Mouse (Mus musculus) hindbrain, embryonic 15.5 days (tissue): Measurements from ENCODE around the gene Grin2c. TPM values are rescaled to one million over a fixed set of nuclear protein-coding genes. Genes with fewer than 3 reads are reported as not detected.

ENCODE experiments used
- ATAC-seq: fragments of 200-750 bp; cut with Nextera tagmentation; 2 replicates; pipeline ENCODE4 v1.8.0; 2017; ENCODE audit warnings: low read depth, moderate number of reproducible peaks, moderate TSS enrichment; ENCODE audit not compliant: low FRiP score
- H3K27ac ChIP-seq: fragments of 300-500 bp; sonication (generic); replicated peaks from 2 replicates; pipeline ENCODE4 v1.5.1; 2015; ENCODE audit warnings: mild to moderate bottlenecking, inconsistent platforms
- H3K27me3 ChIP-seq: fragments of 300-500 bp; sonication (generic); 2 replicates; pipeline ENCODE4 v1.6.1; 2015; ENCODE audit warnings: control low read depth, inconsistent platforms
- H3K36me3 ChIP-seq: fragments of 300-500 bp; sonication (generic); 2 replicates; pipeline ENCODE4 v1.6.1; 2015; ENCODE audit warnings: control low read depth, inconsistent platforms
- H3K4me1 ChIP-seq: fragments of 300-500 bp; sonication (generic); replicated peaks from 2 replicates; pipeline ENCODE4 v1.6.1; 2015; ENCODE audit warnings: control low read depth, inconsistent platforms
- H3K4me2 ChIP-seq: fragments of 300-500 bp; sonication (generic); 2 replicates; pipeline ENCODE4 v1.6.1; 2015; ENCODE audit warnings: moderate library complexity, mild to moderate bottlenecking, inconsistent platforms
- H3K4me3 ChIP-seq: fragments of 300-500 bp; sonication (generic); 2 replicates; pipeline ENCODE4 v1.5.1; 2015; ENCODE audit warnings: mild to moderate bottlenecking, inconsistent platforms
- H3K9ac ChIP-seq: fragments of 300-500 bp; sonication (generic); 2 replicates; pipeline ENCODE4 v1.6.1; 2015; ENCODE audit warnings: inconsistent platforms
- H3K9me3 ChIP-seq: fragments of 300-500 bp; sonication (generic); 2 replicates; pipeline ENCODE4 v1.6.1; 2016; ENCODE audit warnings: control low read depth, inconsistent platforms
- WGBS: fragments of 180-500 bp; shearing (Covaris S2); methylation state at CpG from one replicate; pipeline ENCODE4 v1.1.7; 2015; 5-methylcytosine and 5-hydroxymethylcytosine counted together
- microRNA-seq: library from miRNA; unstranded; fragments of <30 nt; microRNA quantifications from one replicate; pipeline ENCODE4, GENCODE M21; 2016
- polyA plus RNA-seq: library from polyadenylated mRNA; unstranded; fragments of >200 nt; fragmentation: Nextera tagmentation; extraction: Ambion mirVana; gene quantifications from 2 replicates; pipeline ENCODE4 v1.2.1, GENCODE M21; 2015

Gene Grin2c
- polyA plus RNA-seq, 1 experiment from 2014 or later: 0.73 TPM

GRCm38 (mm10) chr11:115208776-115209732 lies 58.0 kb downstream of the Grin2c start:
- no peak overlapping the region for H3K9ac ChIP-seq
- H3K36me3 ChIP-seq: peaks cover 14% of the 10 kb centered on the region
- no peaks in the 10 kb centered on the region for H3K9me3 ChIP-seq
- WGBS: 76% methylated on average over 25 of the region's 25 CpGs
- no peak for ATAC-seq
- H3K4me3 ChIP-seq: no peak overlapping the region
- no peak overlapping the region for H3K27ac ChIP-seq
- H3K27me3 ChIP-seq: no peaks in the 10 kb centered on the region
- H3K4me1 ChIP-seq: peaks cover 35% of the 10 kb centered on the region
- H3K4me2 ChIP-seq: no peak overlapping the region

- H3K4me3 ChIP-seq: no peak overlapping the region
- 46% methylated on average over 12 of the region's 12 CpGs for WGBS
- H3K36me3 ChIP-seq: peaks cover 15% of the 10 kb centered on the region
- H3K27me3 ChIP-seq: no peaks in the 10 kb centered on the region
- no peak overlapping the region for H3K27ac ChIP-seq
- H3K4me2 ChIP-seq: no peak overlapping the region
- peaks cover 35% of the 10 kb centered on the region for H3K4me1 ChIP-seq
- ATAC-seq: no peak
- H3K9me3 ChIP-seq: no peaks in the 10 kb centered on the region
- H3K9ac ChIP-seq: no peak overlapping the region
Measured at GRCm38 (mm10) chr11:115208126-115208525, 58.9 kb downstream of the Grin2c start.

GRCm38 (mm10) chr11:115202756-115203155 lies 64.3 kb downstream of the Grin2c start:
- H3K4me2 ChIP-seq: no peak overlapping the region
- peak; percentile 17; the same call in 1 of the 2 replicates for ATAC-seq
- no peak overlapping the region for H3K27ac ChIP-seq
- no peaks in the 10 kb centered on the region; the same call in 1 of the 2 replicates for H3K27me3 ChIP-seq
- 87% methylated on average over 9 of the region's 9 CpGs for WGBS
- no peaks in the 10 kb centered on the region for H3K9me3 ChIP-seq
- H3K36me3 ChIP-seq: peaks cover 28% of the 10 kb centered on the region
- peaks cover 22% of the 10 kb centered on the region for H3K4me1 ChIP-seq
- H3K9ac ChIP-seq: no peak overlapping the region
- H3K4me3 ChIP-seq: no peak overlapping the region

GRCm38 (mm10) chr11:115202316-115202715 lies 64.7 kb downstream of the Grin2c start:
- no peaks in the 10 kb centered on the region; the same call in 1 of the 2 replicates for H3K27me3 ChIP-seq
- no peak overlapping the region for H3K27ac ChIP-seq
- no peak overlapping the region for H3K4me3 ChIP-seq
- H3K4me1 ChIP-seq: peaks cover 18% of the 10 kb centered on the region
- 10% methylated on average over 12 of the region's 12 CpGs for WGBS
- peaks cover 30% of the 10 kb centered on the region for H3K36me3 ChIP-seq
- H3K4me2 ChIP-seq: no peak overlapping the region
- H3K9ac ChIP-seq: no peak overlapping the region
- peak; percentile 73 for ATAC-seq
- H3K9me3 ChIP-seq: no peaks in the 10 kb centered on the region

- no peaks in the 10 kb centered on the region for H3K9me3 ChIP-seq
- peaks cover 26% of the 10 kb centered on the region for H3K36me3 ChIP-seq
- ATAC-seq: no peak
- H3K9ac ChIP-seq: no peak overlapping the region
- H3K4me2 ChIP-seq: no peak overlapping the region
- no peak overlapping the region for H3K4me3 ChIP-seq
- 93% methylated on average over 4 of the region's 4 CpGs for WGBS
- H3K27ac ChIP-seq: no peak overlapping the region
- H3K27me3 ChIP-seq: no peaks in the 10 kb centered on the region; the same call in 1 of the 2 replicates
- peaks cover 15% of the 10 kb centered on the region for H3K4me1 ChIP-seq
Measured at GRCm38 (mm10) chr11:115200520-115200919, 66.5 kb downstream of the Grin2c start.

Small RNAs within 50 kb of the gene (microRNA-seq; reads per million reads assigned to microRNA genes)
- gene Gm25837: not detected

Other genes with a start within 250 kb of the Grin2c start
- not detected in 2 replicates for gene Cd300ld4, start 240.2 kb downstream of the Grin2c start, polyA plus RNA-seq
- not detected in 2 replicates for gene Cd300ld5, start 229.5 kb downstream of the Grin2c start, polyA plus RNA-seq
- not detected in 2 replicates for gene Cd300ld3, start 218.8 kb downstream of the Grin2c start, polyA plus RNA-seq
- gene Cd300e, start 205.1 kb downstream of the Grin2c start, polyA plus RNA-seq: not detected in 2 replicates
- gene Rab37, start 175.8 kb downstream of the Grin2c start, polyA plus RNA-seq: 0.62 and 0.77 TPM in 2 replicates
- 0.17 and 0.34 TPM in 2 replicates for gene Cd300lf, start 133.3 kb downstream of the Grin2c start, polyA plus RNA-seq
- gene Slc9a3r1, start 103.9 kb downstream of the Grin2c start, polyA plus RNA-seq: 68.7 and 70.2 TPM in 2 replicates
- gene Tmem104, start 79.8 kb downstream of the Grin2c start, polyA plus RNA-seq: 15.1 and 17.5 TPM in 2 replicates
- gene Nat9, start 79.4 kb downstream of the Grin2c start, polyA plus RNA-seq: 19.1 and 20.4 TPM in 2 replicates
- 21.3 and 21.6 TPM in 2 replicates for gene Fdxr, start 9.8 kb upstream of the Grin2c start, polyA plus RNA-seq
- gene Fads6, start 30.4 kb upstream of the Grin2c start, polyA plus RNA-seq: 1.3 and 1.5 TPM in 2 replicates
- gene Otop2, start 39.9 kb upstream of the Grin2c start, polyA plus RNA-seq: 0.07 and 0.34 TPM in 2 replicates
- gene Ush1g, start 54.8 kb upstream of the Grin2c start, polyA plus RNA-seq: 0.06 and 0.38 TPM in 2 replicates
- 2.2 and 2.3 TPM in 2 replicates for gene Otop3, start 67.5 kb upstream of the Grin2c start, polyA plus RNA-seq
- gene Hid1, start 100.5 kb upstream of the Grin2c start, polyA plus RNA-seq: 57.2 and 62.4 TPM in 2 replicates
- 25.0 and 27.0 TPM in 2 replicates for gene Cdr2l, start 114.7 kb upstream of the Grin2c start, polyA plus RNA-seq
- 180 and 190 TPM in 2 replicates for gene Mrpl58, start 136.5 kb upstream of the Grin2c start, polyA plus RNA-seq
- 877 and 940 TPM in 2 replicates for gene Atp5h, start 152.7 kb upstream of the Grin2c start, polyA plus RNA-seq
- gene Kctd2, start 152.9 kb upstream of the Grin2c start, polyA plus RNA-seq: 23.6 and 26.2 TPM in 2 replicates
- gene Trim80, start 173.3 kb upstream of the Grin2c start, polyA plus RNA-seq: not detected in 2 replicates
- 0.17 and 0.24 TPM in 2 replicates for gene Slc16a5, start 195.2 kb upstream of the Grin2c start, polyA plus RNA-seq
- 16.3 and 18.2 TPM in 2 replicates for gene Armc7, start 208.4 kb upstream of the Grin2c start, polyA plus RNA-seq
- gene Nt5c, start 224.6 kb upstream of the Grin2c start, polyA plus RNA-seq: 88.4 and 101 TPM in 2 replicates
- gene Jpt1, start 247.1 kb upstream of the Grin2c start, polyA plus RNA-seq: 1,345 and 1,399 TPM in 2 replicates